Mouse (Mus musculus): ENCODE data around the gene C2cd5.

GRCm38 (mm10) chr6:142967407-142967806 is 132.5 kb downstream of the C2cd5 start:
- TF ChIP-seq CTCF (conservative IDR thresholded peaks at IDR 0.05; ENCODE audit: low read length), result no peak
- TF ChIP-seq POU5F1 (IDR thresholded peaks at IDR 0.05; ENCODE audit: borderline replicate concordance, low read length), result no peak
